In the genomic region with DNA sequence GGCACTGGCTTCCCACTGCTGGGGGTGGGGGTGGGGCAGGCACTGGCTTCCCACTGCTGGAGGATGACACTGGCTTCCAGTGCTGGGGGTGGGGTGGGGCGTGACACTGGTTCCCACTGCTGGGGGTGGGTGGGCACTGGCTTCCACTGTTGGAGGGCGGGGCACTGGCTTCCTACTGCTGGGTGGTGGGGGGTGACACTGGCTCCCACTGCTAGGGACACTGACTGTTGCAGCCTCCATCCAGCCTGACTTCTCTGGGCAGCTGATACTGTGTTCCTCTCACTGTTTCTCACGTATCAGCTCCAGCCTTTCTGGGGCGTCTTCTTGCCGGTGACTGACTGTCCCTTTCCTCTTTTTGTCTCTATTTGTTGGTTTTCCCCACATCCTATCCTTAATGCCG, we compare ENCODE assay signal across 21 mouse cellular contexts. TPM values are rescaled to one million over a fixed set of nuclear protein-coding genes. Genes with fewer than 3 reads are reported as not detected.
DNase-seq lines count a peak whose midpoint lies in the region; ATAC-seq and TF ChIP-seq lines count a peak whose summit lies in the region.
"Had no signal": no experiment of that assay in that cellular context is flagged by ENCODE, and none has a peak within 500 bp of the region (broad histone marks: within the 10 kb centered on the region; RNA-seq: fewer than 3 reads in every experiment).

No protein-coding gene starts in this region.

- H3K36me3 ChIP-seq in forebrain, embryonic 15.5 days = no peaks in the 10 kb centered on the region
- no peaks in the 10 kb centered on the region for H3K36me3 ChIP-seq in forebrain, embryonic 14.5 days (ENCODE audit: control insufficient read depth, insufficient read depth, low read length)
- H3K36me3 ChIP-seq in midbrain, embryonic 10.5 days = peaks cover 3% of the 10 kb centered on the region; the same call in 1 of the 2 replicates
- H3K36me3 ChIP-seq in midbrain, embryonic 13.5 days = no peaks in the 10 kb centered on the region
- no peaks in the 10 kb centered on the region for H3K36me3 ChIP-seq in hindbrain, embryonic 14.5 days (replicated peaks; ENCODE audit: control insufficient read depth, insufficient read depth)
- no peaks in the 10 kb centered on the region for H3K36me3 ChIP-seq in midbrain, postnatal 0 days (ENCODE audit: insufficient read depth, low read length)
- H3K36me3 ChIP-seq: neural tube, embryonic 15.5 days had no signal

- no peak for TF ChIP-seq CTCF in midbrain, postnatal 0 days (IDR thresholded peaks at IDR 0.05)

- peaks cover 15% of the 10 kb centered on the region for H3K4me1 ChIP-seq in forebrain, embryonic 15.5 days
- peaks cover 10% of the 10 kb centered on the region for H3K4me1 ChIP-seq in forebrain, embryonic 14.5 days (ENCODE audit: control insufficient read depth, insufficient read depth, low read length)
- peaks cover 32% of the 10 kb centered on the region for H3K4me1 ChIP-seq in midbrain, embryonic 10.5 days
- H3K4me1 ChIP-seq in midbrain, embryonic 13.5 days (replicated peaks) = peaks cover 34% of the 10 kb centered on the region
- no peaks in the 10 kb centered on the region; the same call in 1 of the 2 replicates for H3K4me1 ChIP-seq in hindbrain, embryonic 14.5 days (replicated peaks; ENCODE audit: control insufficient read depth, insufficient read depth, low read length)
- H3K4me1 ChIP-seq in midbrain, postnatal 0 days (ENCODE audit: insufficient read depth, low read length) = peaks cover 15% of the 10 kb centered on the region

- H3K4me2 ChIP-seq in forebrain, embryonic 15.5 days (replicated peaks) = no peak overlapping the region
- H3K4me2 ChIP-seq in forebrain, embryonic 14.5 days (ENCODE audit: low read length) = no peak overlapping the region
- no peak overlapping the region for H3K4me2 ChIP-seq in midbrain, embryonic 13.5 days (replicated peaks)
- no peak overlapping the region for H3K4me2 ChIP-seq in hindbrain, embryonic 14.5 days (replicated peaks)
- H3K4me2 ChIP-seq in midbrain, postnatal 0 days (ENCODE audit: low read depth, low read length, poor library complexity, severe bottlenecking) = no peak overlapping the region
- H3K4me2 ChIP-seq: heart, embryonic 13.5 days; lung, embryonic 14.5 days; neural tube, embryonic 15.5 days had no signal

- no peak overlapping the region for H3K27ac ChIP-seq in forebrain, embryonic 15.5 days (replicated peaks)
- no peak overlapping the region for H3K27ac ChIP-seq in forebrain, embryonic 14.5 days (ENCODE audit: low read depth, low read length)
- peak overlapping the region; percentile 63 for H3K27ac ChIP-seq in midbrain, embryonic 10.5 days (replicated peaks)
- H3K27ac ChIP-seq in midbrain, embryonic 13.5 days = no peak overlapping the region
- no peak overlapping the region for H3K27ac ChIP-seq in hindbrain, embryonic 14.5 days
- no peak overlapping the region for H3K27ac ChIP-seq in midbrain, postnatal 0 days (ENCODE audit: low read depth, low read length)
- H3K27ac ChIP-seq: gastrocnemius, adult 2 months; heart, embryonic 13.5 days; neural tube, embryonic 15.5 days had no signal

- DNase-seq in forebrain, embryonic 14.5 days (ENCODE audit: low spot score) = no peak
- DNase-seq in midbrain, embryonic 10.5 days (ENCODE audit: low spot score) = no peak
- no peak for DNase-seq in hindbrain, embryonic 14.5 days (ENCODE audit: low spot score)
- DNase-seq in midbrain, postnatal 0 days (ENCODE audit: low spot score) = no peak
- DNase-seq in cerebellum, adult 11 months = no peak
- no peak for DNase-seq in spleen, postnatal 10 days (ENCODE audit: low spot score in 2 of 2)
- DNase-seq: adrenal gland, adult 2 months; gastrocnemius, adult 2 months; heart, postnatal 4 days; kidney, adult 11 months; kidney, postnatal 10 days; lung, embryonic 14.5 days; lung, postnatal 4 days; right cerebral cortex, postnatal 14 days; spleen, adult 18-20 months; thymus, postnatal 36 days had no signal

- H3K4me3 ChIP-seq in forebrain, embryonic 15.5 days = no peak overlapping the region
- no peak overlapping the region for H3K4me3 ChIP-seq in forebrain, embryonic 14.5 days (ENCODE audit: low read depth, low read length)
- no peak overlapping the region for H3K4me3 ChIP-seq in midbrain, embryonic 10.5 days
- H3K4me3 ChIP-seq in midbrain, embryonic 13.5 days (replicated peaks) = no peak overlapping the region
- no peak overlapping the region for H3K4me3 ChIP-seq in hindbrain, embryonic 14.5 days (replicated peaks; ENCODE audit: low read length)
- no peak overlapping the region for H3K4me3 ChIP-seq in midbrain, postnatal 0 days (ENCODE audit: low read depth, low read length)
- H3K4me3 ChIP-seq: gastrocnemius, adult 2 months; heart, embryonic 13.5 days; neural tube, embryonic 15.5 days had no signal

- WGBS in forebrain, embryonic 15.5 days = 85% methylated on average over 6 of the region's 6 CpGs
- 91% methylated on average over 6 of the region's 6 CpGs for WGBS in forebrain, embryonic 14.5 days
- WGBS in midbrain, embryonic 10.5 days = 84% methylated on average over 6 of the region's 6 CpGs
- WGBS in midbrain, embryonic 13.5 days = 65% methylated on average over 6 of the region's 6 CpGs
- 82% methylated on average over 6 of the region's 6 CpGs for WGBS in hindbrain, embryonic 14.5 days
- WGBS in midbrain, postnatal 0 days = 68% methylated on average over 6 of the region's 6 CpGs

- H3K27me3 ChIP-seq in forebrain, embryonic 15.5 days = no peaks in the 10 kb centered on the region
- no peaks in the 10 kb centered on the region for H3K27me3 ChIP-seq in forebrain, embryonic 14.5 days (replicated peaks; ENCODE audit: control insufficient read depth, insufficient read depth, low read length)
- no peaks in the 10 kb centered on the region for H3K27me3 ChIP-seq in midbrain, embryonic 10.5 days (ENCODE audit: low read depth, poor library complexity, severe bottlenecking)
- H3K27me3 ChIP-seq in midbrain, embryonic 13.5 days = no peaks in the 10 kb centered on the region
- H3K27me3 ChIP-seq in hindbrain, embryonic 14.5 days (ENCODE audit: control insufficient read depth, insufficient read depth, low read length) = no peaks in the 10 kb centered on the region
- H3K27me3 ChIP-seq in midbrain, postnatal 0 days (ENCODE audit: insufficient read depth, low read length) = no peaks in the 10 kb centered on the region
- H3K27me3 ChIP-seq: heart, embryonic 13.5 days; neural tube, embryonic 15.5 days had no signal

- no peak overlapping the region for H3K9ac ChIP-seq in forebrain, embryonic 15.5 days (replicated peaks)
- H3K9ac ChIP-seq in forebrain, embryonic 14.5 days (ENCODE audit: low read length) = no peak overlapping the region
- no peak overlapping the region for H3K9ac ChIP-seq in midbrain, embryonic 13.5 days (replicated peaks)
- no peak overlapping the region for H3K9ac ChIP-seq in hindbrain, embryonic 14.5 days
- H3K9ac ChIP-seq in midbrain, postnatal 0 days (replicated peaks; ENCODE audit: low read length, poor library complexity, severe bottlenecking) = 0 out of 2 replicates have a peak overlapping the region, but pooled peaks have one; percentile 19
- H3K9ac ChIP-seq: heart, embryonic 13.5 days; lung, embryonic 14.5 days; neural tube, embryonic 15.5 days had no signal

- H3K9me3 ChIP-seq in forebrain, embryonic 15.5 days = no peaks in the 10 kb centered on the region
- H3K9me3 ChIP-seq in forebrain, embryonic 14.5 days (replicated peaks; ENCODE audit: control insufficient read depth, low read length) = 0 out of 2 replicates have a peak, but pooled peaks cover 6% of the 10 kb centered on the region
- H3K9me3 ChIP-seq in midbrain, embryonic 10.5 days (replicated peaks) = peaks cover 6% of the 10 kb centered on the region
- peaks cover 4% of the 10 kb centered on the region; the same call in 1 of the 2 replicates for H3K9me3 ChIP-seq in midbrain, embryonic 13.5 days
- no peaks in the 10 kb centered on the region for H3K9me3 ChIP-seq in hindbrain, embryonic 14.5 days (ENCODE audit: control insufficient read depth, low read length)
- no peaks in the 10 kb centered on the region for H3K9me3 ChIP-seq in midbrain, postnatal 0 days (ENCODE audit: low read length)

- ATAC-seq in forebrain, embryonic 15.5 days (replicated peaks) = 0 out of 2 replicates have a peak, but pooled peaks have one; percentile 12
- ATAC-seq in forebrain, embryonic 14.5 days = no peak
- ATAC-seq in midbrain, embryonic 13.5 days = no peak
- 0 out of 2 replicates have a peak, but pooled peaks have one; percentile 26 for ATAC-seq in hindbrain, embryonic 14.5 days (ENCODE audit: low FRiP score)
- ATAC-seq in midbrain, postnatal 0 days (ENCODE audit: low FRiP score) = 0 out of 2 replicates have a peak, but pooled peaks have one; percentile 42
- ATAC-seq: CD4-positive, CD25-positive, alpha-beta regulatory T cell, adult 4 months had no signal

RNA-seq across cellular contexts. Expression of a gene that starts 53.6 kb away (rescaled TPM):
- polyA plus RNA-seq in forebrain, embryonic 15.5 days (2015; fragmentation: Nextera tagmentation; extraction: Ambion mirVana) = 15.4 and 17.6 TPM in 2 replicates
- polyA plus RNA-seq in forebrain, embryonic 14.5 days (2014; fragmentation: Nextera tagmentation; extraction: Ambion mirVana) = 18.1 and 20.0 TPM in 2 replicates
- polyA plus RNA-seq in midbrain, embryonic 10.5 days (2016; fragmentation: Nextera tagmentation; extraction: Ambion mirVana) = 10.0 and 10.6 TPM in 2 replicates
- 18.6 and 19.3 TPM in 2 replicates for polyA plus RNA-seq in midbrain, embryonic 13.5 days (2015; fragmentation: Nextera tagmentation; extraction: Ambion mirVana)
- polyA plus RNA-seq in hindbrain, embryonic 14.5 days (2014; fragmentation: Nextera tagmentation; extraction: Ambion mirVana) = 25.7 and 27.5 TPM in 2 replicates
- total RNA-seq in midbrain, postnatal 0 days (2014; rRNA removed) = 23.6 and 27.8 TPM in 2 replicates
- polyA plus RNA-seq in midbrain, postnatal 0 days (2015; fragmentation: Nextera tagmentation; extraction: Ambion mirVana) = 20.3 and 20.9 TPM in 2 replicates

Comparison
In these comparisons a context has a peak if more than half of its experiments do, and no peak if none do; other contexts are left out.
1. ATAC-seq: peak in forebrain, embryonic 15.5 days (single experiment), hindbrain, embryonic 14.5 days (single experiment) and midbrain, postnatal 0 days (single experiment); none in forebrain, embryonic 14.5 days (single experiment) and midbrain, embryonic 13.5 days (single experiment).